Mouse (Mus musculus) skeletal muscle tissue, adult 2 months (tissue): ENCODE measurements around the gene Pate4.
"Not testable (repeated sequence)": the region's sequence is repeated elsewhere in the genome, so short reads cannot be mapped to it uniquely, and the experiment has no call there.

Experiments used
- DNase-seq: peaks from one replicate; pipeline ENCODE4 v3.0.0-alpha.2; 2012; ENCODE audit warnings: low read depth, low spot score

The Pate4 gene

DNA sequence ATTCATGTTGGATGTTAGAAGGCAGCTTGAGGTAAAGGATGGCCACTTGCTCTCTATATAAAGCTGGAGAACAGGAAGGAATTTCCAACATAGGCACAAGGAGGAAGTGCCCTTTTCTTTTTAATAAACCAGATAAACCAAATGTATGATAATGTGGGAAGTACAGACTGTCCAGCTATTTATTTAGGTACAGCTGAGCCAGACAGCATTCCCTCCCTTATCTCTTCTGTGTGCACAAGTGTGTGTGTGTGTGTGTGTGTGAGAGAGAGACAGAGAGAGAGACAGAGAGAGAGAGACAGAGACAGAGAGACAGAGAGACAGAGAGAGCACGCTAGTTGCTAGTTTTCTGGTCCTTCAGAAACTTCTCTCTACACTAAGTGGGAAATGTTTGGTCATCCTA lies at the start of gene Pate4:
TSS of gene Pate4 (minus strand) at position 101 of the 400 bp plus-strand sequence.
- no peak for DNase-seq

DNA sequence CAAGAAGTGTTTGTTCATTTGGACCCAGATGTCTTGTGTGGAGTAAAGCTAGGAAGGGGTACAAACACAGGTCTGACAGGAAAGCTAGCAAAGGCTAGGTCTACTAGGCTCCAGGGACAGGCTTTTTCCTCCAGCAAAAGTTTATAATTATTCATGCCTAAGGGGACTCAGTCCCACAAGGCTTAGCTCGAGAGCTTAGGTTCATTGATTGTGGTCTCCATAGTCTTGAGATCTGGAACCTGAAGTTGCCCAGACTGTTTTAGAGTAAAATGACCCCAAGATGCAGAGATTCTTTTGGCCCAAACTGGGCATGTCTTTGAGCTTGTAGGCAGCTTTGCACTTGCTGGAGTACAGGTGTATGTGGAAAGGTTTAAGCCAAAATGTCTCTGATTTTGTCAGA lies 36.4 kb upstream of the Pate4 start, which contains the start of gene Pate3:
TSS of gene Pate3 (minus strand) at position 101 of the 400 bp plus-strand sequence.
- DNase-seq: no peak

DNA sequence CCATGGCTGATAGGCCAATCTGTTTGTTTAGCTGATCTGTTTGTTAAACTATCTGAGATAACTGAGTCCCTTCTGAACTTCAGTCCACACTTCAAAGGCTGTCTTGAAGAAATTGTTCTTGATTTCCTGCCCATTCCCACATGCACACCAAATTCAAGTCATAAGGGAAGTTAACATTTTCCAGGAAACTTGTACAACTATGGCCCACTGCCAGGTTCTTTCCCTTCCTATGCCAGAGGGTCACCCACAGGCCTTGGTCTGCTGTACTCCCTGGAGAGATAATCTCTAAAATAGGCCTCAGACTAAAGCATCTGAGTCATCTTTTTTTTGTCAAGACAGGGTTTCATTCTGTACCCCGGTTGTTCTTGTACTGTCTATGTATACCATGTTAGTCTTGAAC lies 21.2 kb upstream of the Pate4 start:
- no peak for DNase-seq

DNA sequence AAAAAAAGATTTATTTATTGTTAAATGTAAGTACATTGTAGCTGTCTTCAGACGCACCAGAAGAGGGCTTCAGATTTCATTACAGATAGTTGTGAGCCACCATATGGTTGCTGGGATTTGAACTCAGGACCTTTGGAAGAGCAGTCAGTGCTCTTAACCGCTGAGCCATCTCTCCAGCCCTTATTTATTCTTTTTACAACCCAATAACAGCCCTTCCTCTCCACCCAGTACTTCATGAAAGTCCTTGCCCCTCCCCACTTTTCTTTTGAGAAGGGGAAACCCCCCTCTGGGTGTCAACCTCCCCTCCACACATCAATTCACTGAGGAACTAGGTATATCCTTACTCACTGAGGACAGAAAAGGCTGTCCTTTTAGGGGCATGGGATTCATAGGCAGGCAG lies 5.0 kb upstream of the Pate4 start:
- DNase-seq: not testable (repeated sequence)

DNA sequence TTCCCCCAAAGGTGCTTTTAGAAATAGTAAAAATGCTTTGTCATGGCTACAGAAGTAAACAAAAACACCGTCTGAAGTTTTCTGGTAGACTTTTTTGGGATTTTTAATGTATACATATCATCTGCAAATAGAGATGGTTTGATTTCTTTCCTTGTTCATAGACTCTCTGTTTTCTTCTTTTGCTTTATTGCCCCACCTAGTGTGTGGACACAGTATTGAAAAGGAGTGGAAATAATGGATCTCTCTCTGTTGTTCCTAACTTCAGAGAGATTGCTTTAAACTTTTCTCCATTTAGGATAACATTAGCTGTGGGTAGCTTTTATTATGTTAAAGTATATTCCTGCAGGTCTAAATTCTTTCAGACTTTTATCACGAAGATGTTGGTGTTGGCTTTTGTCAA lies 2.3 kb upstream of the Pate4 start:
- no peak for DNase-seq

DNA sequence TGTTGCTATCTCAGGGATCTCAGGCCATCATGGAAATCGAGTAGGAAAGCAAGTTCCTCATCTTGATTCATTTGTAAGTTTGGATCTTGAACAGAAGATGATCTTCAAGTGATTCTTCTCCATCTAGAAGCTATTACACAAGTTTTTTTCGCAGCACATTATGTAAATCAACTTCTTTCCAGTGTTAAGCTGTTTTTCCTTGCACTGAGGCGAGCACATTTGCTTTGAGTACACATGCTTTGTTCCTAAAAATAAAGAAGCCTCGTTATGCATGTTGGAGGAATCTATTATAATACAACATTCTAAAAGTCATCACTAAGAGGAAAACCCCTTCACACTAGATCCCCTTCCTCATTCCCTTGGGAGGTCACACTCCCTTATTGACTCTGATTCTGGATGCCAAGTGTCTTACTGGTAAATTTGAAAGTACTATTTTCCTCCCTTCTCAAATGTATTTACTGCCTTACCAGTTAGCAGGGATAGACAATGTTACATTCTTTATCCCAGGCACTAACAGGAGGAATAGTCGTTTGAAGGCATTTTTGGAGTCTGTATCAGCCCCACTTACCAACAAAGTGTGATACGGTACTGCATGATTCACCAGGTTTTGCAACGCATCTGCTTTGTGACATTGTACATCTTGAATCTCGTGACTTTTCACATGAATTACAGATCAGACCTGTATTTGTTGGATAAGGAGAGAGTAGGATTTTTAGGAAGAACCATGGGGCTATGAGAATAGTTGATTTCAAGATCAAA lies 3.9 kb downstream of the Pate4 start:
- DNase-seq: no peak

DNA sequence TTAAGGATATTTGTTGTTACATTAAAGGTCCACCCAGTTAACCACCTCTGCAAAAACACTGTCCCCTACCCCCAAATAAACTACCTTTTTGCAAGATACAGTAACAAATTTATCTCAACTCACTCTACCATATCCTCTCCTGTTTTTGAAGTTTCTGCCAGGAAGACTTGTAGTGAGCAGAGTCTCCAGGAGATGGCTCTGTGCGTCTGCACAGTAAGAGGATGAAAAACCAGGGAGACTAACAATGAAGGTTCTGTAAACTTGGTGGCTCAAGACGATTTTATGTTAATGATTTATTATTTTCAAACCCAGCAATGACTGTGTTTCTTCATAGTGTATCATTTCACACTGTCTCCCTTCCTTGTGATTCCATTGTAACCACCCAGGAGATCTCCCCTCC lies 18.8 kb downstream of the Pate4 start:
- no peak for DNase-seq

DNA sequence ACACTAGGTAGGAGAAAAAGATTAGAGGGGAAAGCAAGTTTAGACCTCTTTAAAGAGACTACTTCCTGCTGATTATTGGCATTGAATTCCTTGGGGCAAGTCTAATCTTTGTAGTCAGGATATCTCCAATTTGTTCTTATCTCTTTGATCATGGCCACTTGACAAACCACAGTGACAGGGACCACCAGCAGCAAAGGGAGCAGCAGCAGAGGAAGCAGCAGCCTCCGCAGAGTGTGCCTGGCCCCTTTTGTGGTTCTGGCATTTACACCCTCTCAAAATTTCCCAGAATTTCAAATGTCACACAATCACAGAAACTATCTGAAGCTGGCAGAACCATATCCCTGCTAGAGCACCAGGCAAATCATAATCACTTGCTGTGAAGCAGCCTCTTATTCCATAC lies 24.1 kb downstream of the Pate4 start:
- DNase-seq: no peak

DNA sequence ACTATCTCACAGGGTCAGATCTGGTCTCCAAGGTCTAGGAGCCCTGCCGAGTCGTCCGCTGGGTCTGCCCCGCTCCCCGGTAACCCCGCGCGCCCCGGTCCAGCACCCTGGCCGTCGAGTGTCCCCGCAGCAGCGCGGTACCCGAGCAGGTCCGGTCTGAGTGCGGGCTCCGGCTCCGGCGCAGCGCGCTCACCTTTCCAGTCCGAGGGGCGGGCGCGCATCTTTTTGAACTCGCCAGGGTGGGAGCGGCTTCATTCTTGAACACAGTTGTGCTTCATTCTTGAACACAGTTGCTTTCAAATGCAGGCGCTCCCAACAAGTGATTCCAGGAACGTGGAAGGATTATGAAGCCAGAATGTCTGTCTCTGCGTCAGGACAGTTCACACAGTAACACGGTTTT lies 37.3 kb downstream of the Pate4 start:
- DNase-seq: no peak

DNA sequence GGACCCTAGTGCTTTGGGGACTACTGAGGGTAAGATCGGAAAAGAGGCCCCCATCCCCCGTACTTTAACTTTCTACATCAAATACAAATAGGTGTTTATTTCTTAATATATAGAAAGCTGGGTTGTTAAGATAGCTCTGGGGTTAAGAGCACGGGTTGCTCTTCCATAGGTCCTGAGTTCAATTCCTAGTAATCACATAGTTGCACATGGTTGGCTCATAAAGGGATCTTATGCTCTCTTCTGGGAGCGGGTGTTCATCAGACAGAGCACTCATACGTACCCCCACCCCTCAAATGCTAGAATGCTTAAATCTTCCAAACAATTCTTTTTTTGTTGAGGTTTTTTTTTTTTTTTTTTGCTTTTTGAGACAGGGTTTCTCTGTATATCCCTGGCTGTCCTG lies 41.1 kb downstream of the Pate4 start:
- DNase-seq: no peak

DNA sequence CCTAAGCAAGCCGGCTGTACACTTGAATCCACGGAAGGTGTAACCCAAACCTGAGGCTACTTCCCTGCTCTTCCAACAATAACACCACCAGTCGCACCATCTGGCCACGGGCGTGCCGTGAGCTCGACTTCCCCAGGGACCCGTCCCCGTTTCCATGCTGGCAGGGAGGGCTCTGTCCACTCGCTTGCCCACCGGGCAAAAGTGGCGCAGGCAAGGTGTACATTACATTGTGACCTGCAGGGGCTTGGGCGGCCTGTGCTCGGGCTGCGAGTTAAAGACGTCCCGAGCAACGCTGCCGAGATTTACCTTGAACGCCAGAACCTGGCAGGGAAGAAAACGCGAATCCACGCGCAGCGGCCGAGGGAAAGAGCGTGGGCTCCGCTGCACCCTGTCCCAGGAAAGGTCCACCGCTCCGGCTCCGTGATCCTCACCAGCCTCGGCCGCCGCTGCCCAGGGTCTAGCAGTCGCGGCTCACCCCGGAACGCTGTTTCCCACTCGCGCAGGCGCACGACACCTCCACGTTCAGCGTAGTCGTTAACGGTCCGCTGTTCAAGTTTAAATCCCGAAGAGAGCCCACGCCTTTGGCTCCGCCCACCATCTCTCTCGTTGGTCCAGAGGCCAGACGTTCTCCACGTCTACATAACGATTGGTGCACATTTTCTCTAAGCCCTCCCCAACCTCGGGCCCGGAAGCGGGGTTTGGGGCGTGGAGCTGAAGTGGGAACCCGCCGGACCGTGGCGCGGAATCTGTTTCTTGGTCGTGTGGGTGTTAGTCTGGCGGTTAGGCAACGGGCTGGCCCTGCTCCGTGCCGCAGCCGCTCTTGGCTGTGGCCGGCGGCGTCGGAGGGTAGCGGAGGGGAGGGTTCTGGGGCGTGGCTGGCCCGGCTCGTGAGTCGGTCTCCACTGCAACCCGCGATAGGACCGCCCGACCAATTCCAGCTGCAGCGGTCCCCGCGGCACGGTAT lies 41.9 kb downstream of the Pate4 start, which contains the start of the genes Pate2 and Hyls1:
TSS of gene Pate2 (plus strand) at position 714 of the 964 bp plus-strand sequence.
TSS of gene Hyls1 (minus strand) at position 828 of the 964 bp plus-strand sequence.
- DNase-seq: peak; percentile 92

DNA sequence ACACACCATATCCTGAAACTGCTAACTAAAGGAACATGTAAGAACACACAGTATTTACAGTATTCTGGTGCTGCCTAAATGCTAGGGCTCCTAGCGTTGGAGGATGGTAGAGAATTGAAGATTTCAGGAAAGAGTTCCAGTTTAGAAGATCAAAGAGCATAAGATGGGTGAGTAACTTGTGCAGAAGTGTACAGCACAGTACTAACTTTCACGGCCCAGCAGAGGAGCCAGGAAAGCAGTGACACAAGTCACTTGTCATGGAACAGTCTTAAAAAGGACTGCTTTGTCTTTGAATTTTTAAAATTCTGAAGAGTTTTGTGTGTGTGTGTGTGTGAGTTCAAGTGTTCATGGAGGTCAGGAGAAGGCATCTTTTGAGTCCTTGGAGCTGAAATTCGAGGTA lies 43.7 kb downstream of the Pate4 start:
- DNase-seq: no peak

DNA sequence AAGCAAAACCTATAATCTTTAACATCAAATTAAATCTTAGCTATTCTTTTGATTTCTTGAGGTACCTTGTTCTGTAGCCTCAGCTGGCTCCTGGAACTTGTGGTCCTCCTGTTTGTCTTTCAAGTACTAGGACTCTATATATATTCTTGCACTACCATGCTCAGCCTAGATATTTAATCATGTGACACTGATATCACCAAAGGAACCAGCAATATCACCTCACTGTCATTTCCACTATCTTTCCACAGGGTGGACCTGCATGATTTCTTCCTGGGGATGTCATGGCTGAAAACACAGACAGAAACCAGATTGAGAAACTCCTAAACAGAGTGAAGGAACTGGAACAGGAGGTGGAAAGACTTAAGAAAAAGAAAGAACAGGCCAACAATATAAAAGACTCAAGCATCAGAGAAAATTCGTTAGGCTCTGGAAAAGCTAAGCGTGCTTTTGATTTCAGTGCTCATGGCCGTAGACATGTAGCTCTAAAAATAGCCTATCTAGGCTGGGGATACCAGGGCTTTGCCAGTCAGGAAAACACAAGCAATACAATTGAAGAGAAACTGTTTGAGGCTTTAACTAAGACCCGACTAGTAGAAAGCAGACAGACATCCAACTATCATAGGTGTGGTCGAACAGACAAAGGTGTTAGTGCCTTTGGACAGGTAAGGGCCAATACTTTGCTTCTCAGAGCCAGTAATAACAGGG lies 47.1 kb downstream of the Pate4 start:
- DNase-seq: no peak

DNA sequence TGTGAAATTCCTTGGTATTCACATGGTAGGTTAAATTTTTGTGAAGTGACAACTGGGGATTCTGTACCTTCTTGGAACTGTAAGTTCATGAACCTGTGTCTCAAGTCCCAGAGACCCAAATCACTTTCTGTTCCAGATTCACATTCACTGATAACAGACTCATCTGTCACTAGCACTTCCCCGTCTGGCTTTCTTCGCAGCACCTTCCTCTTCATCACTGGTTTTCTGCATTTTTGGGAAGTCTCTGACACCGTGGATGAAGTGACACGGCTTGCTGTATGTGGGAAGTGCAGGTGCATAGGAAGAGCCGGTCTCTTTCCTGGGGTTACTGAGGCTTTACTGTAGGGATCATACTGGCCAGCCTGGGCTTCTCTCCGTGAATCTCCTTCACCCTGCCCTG lies 50.2 kb downstream of the Pate4 start:
- DNase-seq: no peak

DNA sequence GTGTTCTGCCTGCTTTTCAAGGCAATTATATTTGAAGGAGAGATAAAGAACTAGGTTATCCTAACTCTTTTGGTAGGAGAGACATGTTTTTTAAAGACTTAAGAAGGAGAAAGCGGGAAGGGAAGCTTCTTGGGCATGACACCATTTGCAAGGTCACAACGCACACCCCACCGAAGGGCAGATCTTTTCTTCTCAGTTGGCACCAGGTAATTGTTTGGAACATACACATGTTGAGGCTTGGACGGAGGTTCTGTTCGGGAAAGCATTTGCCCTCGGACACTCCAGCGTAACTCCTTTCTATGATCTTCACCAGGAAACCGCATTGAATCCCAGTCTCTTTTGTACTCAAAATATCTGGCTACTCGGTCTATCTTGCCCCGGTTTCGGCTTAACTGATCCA lies 50.7 kb downstream of the Pate4 start:
- DNase-seq: no peak

DNA sequence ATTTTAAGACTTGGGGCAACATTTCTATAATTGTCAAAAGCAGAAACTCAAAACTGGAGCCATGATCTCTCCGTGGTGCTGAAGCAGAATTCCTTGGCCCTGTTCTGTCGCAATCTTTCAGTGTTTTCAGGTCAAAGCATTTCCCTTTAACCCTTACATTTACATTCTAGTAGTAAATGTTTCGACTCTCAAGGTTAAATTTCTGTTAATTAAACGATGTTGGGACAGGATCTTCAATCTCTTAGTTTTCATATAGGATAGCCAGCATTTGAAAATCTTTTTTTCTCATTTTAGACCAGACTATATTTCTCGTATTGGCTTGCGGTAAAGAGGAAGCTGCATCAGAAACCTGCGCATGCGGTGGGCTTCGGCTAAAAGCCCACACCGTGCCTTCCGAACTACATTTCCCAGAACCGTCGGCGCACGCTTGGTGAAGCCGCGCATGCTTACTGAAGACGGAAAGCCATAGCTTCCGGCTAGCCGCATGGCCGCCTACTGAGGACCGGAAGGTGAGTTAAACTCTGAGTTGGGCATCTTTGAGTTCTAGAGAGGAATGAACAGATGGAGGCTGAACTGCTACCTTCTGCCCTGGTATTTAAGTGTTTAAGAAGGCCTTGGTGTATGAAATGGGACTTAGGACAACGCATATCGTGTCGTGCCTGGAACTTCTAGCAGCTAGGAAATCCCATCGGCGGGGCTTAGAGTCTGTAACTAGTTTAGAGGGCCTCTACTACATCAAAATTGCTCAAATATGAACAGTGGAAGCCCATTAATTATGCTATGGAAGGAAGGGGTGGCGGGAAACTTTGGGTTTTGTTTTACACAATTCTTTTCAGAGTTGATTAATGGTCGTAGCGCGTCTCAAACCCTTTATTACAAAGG lies 52.5 kb downstream of the Pate4 start:
- peak; percentile 55 for DNase-seq

DNA sequence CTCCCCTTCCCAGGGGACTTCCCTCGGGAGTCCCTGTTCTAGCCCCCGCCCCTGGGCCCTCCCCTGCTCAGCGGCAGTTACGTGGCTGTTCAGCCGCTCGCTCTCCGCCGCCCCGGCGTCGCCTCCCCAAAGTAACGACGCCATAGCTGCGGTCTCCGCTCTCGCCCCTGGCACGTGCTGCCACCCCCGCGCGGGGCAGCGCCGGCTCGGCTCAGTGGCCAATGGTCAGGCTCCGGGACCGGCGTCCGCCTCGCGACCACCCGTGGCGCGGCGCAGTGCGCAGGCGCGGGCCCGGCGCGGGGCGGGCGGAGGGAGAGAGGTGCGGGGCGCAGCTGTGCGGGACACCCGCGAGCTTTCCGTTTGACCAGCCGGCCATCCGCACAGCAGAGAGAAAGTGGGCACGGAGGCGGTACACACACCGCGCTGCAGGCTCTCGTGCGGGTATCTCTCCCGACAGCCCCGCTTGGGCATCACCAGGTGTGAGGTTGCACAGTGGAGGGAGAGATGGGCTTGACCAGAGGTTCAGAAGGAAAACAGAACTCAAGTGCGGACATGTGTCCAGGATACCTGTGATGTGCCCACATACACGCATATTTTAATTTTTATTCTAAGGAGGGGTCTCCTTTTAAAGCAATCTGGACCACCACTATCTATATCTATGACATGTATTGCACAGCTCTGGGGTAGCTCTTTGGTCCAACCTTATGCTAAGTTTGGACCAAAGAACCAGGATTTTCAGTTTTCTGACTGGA lies 53.3 kb downstream of the Pate4 start, which contains the start of the genes Ddx25 and Pus3:
TSS of gene Ddx25 (minus strand) at position 272 of the 752 bp plus-strand sequence.
TSS of gene Pus3 (plus strand) at position 339 of the 752 bp plus-strand sequence.
- no peak for DNase-seq
